In genomic region chr19:8721378-8721777, GRCm38 (mm10) we compare ENCODE assay signal across 10 mouse cellular contexts. TPM values are rescaled to one million over a fixed set of nuclear protein-coding genes. Genes with fewer than 3 reads are reported as not detected.
A peak's percentile ranks its signal among the peaks of the same experiment; 100 is the strongest.
DNase-seq lines count a peak whose midpoint lies in the region; ATAC-seq and TF ChIP-seq lines count a peak whose summit lies in the region.
"Had no signal": no experiment of that assay in that cellular context is flagged by ENCODE, and none has a peak within 500 bp of the region (broad histone marks: within the 10 kb centered on the region; RNA-seq: fewer than 3 reads in every experiment).

No protein-coding gene starts in this region.

- no peak for DNase-seq in kidney, postnatal 36 days
- DNase-seq in midbrain, postnatal 0 days (ENCODE audit: low spot score) = no peak
- DNase-seq in right cerebral cortex, postnatal 10 days (ENCODE audit: low spot score in 2 of 2) = no peak
- DNase-seq in layer of hippocampus, adult 9-10 months (ENCODE audit: low spot score) = no peak
- DNase-seq: thymus, postnatal 25 days had no signal

- no peak overlapping the region for H3K4me2 ChIP-seq in kidney, embryonic 16.5 days (replicated peaks; ENCODE audit: low read depth, low read length)
- peak overlapping the region; percentile 61 for H3K4me2 ChIP-seq in hindbrain, embryonic 15.5 days
- H3K4me2 ChIP-seq in midbrain, postnatal 0 days (ENCODE audit: low read depth, low read length, poor library complexity, severe bottlenecking) = peak overlapping the region; percentile 62

- TF ChIP-seq POLR2A in bone marrow macrophage, adult 2 months (IDR thresholded peaks at IDR 0.05; ENCODE audit: borderline replicate concordance, low read depth, low read length) = no peak

- peaks cover 21% of the 10 kb centered on the region for H3K36me3 ChIP-seq in kidney, embryonic 16.5 days (ENCODE audit: insufficient read depth, low read length)
- peaks cover 20% of the 10 kb centered on the region for H3K36me3 ChIP-seq in hindbrain, embryonic 15.5 days
- H3K36me3 ChIP-seq in midbrain, postnatal 0 days (ENCODE audit: insufficient read depth, low read length) = peaks cover 9% of the 10 kb centered on the region; the same call in 1 of the 2 replicates

- H3K4me1 ChIP-seq in kidney, embryonic 16.5 days (ENCODE audit: insufficient read depth, low read length) = peaks cover 28% of the 10 kb centered on the region
- peaks cover 9% of the 10 kb centered on the region for H3K4me1 ChIP-seq in bone marrow macrophage, adult 2 months (ENCODE audit: control insufficient read depth, insufficient read depth, low read length)
- peaks cover 36% of the 10 kb centered on the region for H3K4me1 ChIP-seq in hindbrain, embryonic 15.5 days (replicated peaks)
- H3K4me1 ChIP-seq in midbrain, postnatal 0 days (ENCODE audit: insufficient read depth, low read length) = peaks cover 10% of the 10 kb centered on the region; the same call in 1 of the 2 replicates

- H3K9me3 ChIP-seq in kidney, embryonic 16.5 days (ENCODE audit: low read length) = no peaks in the 10 kb centered on the region
- no peaks in the 10 kb centered on the region for H3K9me3 ChIP-seq in hindbrain, embryonic 15.5 days
- H3K9me3 ChIP-seq in midbrain, postnatal 0 days (ENCODE audit: low read length) = no peaks in the 10 kb centered on the region

- WGBS in kidney, embryonic 16.5 days = 71% methylated on average over 1 of the region's 1 CpGs
- WGBS in hindbrain, embryonic 15.5 days = 71% methylated on average over 1 of the region's 1 CpGs
- 78% methylated on average over 1 of the region's 1 CpGs for WGBS in midbrain, postnatal 0 days

- H3K27me3 ChIP-seq in kidney, embryonic 16.5 days (ENCODE audit: insufficient read depth, low read length) = no peaks in the 10 kb centered on the region
- no peaks in the 10 kb centered on the region for H3K27me3 ChIP-seq in hindbrain, embryonic 15.5 days
- H3K27me3 ChIP-seq in midbrain, postnatal 0 days (ENCODE audit: insufficient read depth, low read length) = no peaks in the 10 kb centered on the region

- H3K9ac ChIP-seq in kidney, embryonic 16.5 days (replicated peaks; ENCODE audit: low read length) = peak overlapping the region; percentile 85; the same call in 1 of the 2 replicates
- H3K9ac ChIP-seq in hindbrain, embryonic 15.5 days = no peak overlapping the region
- no peak overlapping the region; the same call in 1 of the 2 replicates for H3K9ac ChIP-seq in midbrain, postnatal 0 days (replicated peaks; ENCODE audit: low read length, poor library complexity, severe bottlenecking)

- ATAC-seq in kidney, embryonic 16.5 days (ENCODE audit: low FRiP score, low TSS enrichment) = no peak
- no peak for ATAC-seq in hindbrain, embryonic 15.5 days (ENCODE audit: low FRiP score, low read depth)
- no peak for ATAC-seq in midbrain, postnatal 0 days (ENCODE audit: low FRiP score)

- H3K27ac ChIP-seq in kidney, embryonic 16.5 days (ENCODE audit: low read length) = no peak overlapping the region
- H3K27ac ChIP-seq in bone marrow macrophage, adult 2 months (ENCODE audit: insufficient read depth, low read depth, low read length) = peak overlapping the region; percentile 24; the same call in 1 of the 2 replicates
- no peak overlapping the region for H3K27ac ChIP-seq in hindbrain, embryonic 15.5 days (replicated peaks)
- no peak overlapping the region for H3K27ac ChIP-seq in midbrain, postnatal 0 days (ENCODE audit: low read depth, low read length)

- TF ChIP-seq CTCF in bone marrow macrophage, adult 2 months (IDR thresholded peaks at IDR 0.05; ENCODE audit: low read depth, low read length) = no peak
- TF ChIP-seq CTCF in midbrain, postnatal 0 days (IDR thresholded peaks at IDR 0.05) = no peak

- H3K4me3 ChIP-seq in kidney, embryonic 16.5 days (ENCODE audit: low read length) = no peak overlapping the region
- no peak overlapping the region for H3K4me3 ChIP-seq in bone marrow macrophage, adult 2 months (ENCODE audit: insufficient read depth, low read length)
- H3K4me3 ChIP-seq in hindbrain, embryonic 15.5 days = peak overlapping the region; percentile 71
- peak overlapping the region; percentile 69 for H3K4me3 ChIP-seq in midbrain, postnatal 0 days (ENCODE audit: low read depth, low read length)

RNA-seq across cellular contexts. Expression of gene Slc3a2, which starts 1.8 kb away (rescaled TPM):
- polyA plus RNA-seq in kidney, embryonic 16.5 days (2015; fragmentation: Nextera tagmentation; extraction: Ambion mirVana) = 141 and 146 TPM in 2 replicates
- 160 and 172 TPM in 2 replicates for polyA plus RNA-seq in bone marrow macrophage, adult 2 months (2012; ENCODE audit: insufficient read depth, insufficient read length, missing spikeins)
- polyA plus RNA-seq in hindbrain, embryonic 15.5 days (2015; fragmentation: Nextera tagmentation; extraction: Ambion mirVana) = 170 and 175 TPM in 2 replicates
- 111 and 133 TPM in 2 replicates for total RNA-seq in midbrain, postnatal 0 days (2014; rRNA removed)
- 212 and 223 TPM in 2 replicates for polyA plus RNA-seq in midbrain, postnatal 0 days (2015; fragmentation: Nextera tagmentation; extraction: Ambion mirVana)

RNA-seq across cellular contexts. Expression of gene Wdr74, which starts 14.2 kb away (rescaled TPM):
- polyA plus RNA-seq in kidney, embryonic 16.5 days (2015; fragmentation: Nextera tagmentation; extraction: Ambion mirVana) = 101 and 108 TPM in 2 replicates
- polyA plus RNA-seq in bone marrow macrophage, adult 2 months (2012; ENCODE audit: insufficient read depth, insufficient read length, missing spikeins) = 22.2 and 25.8 TPM in 2 replicates
- polyA plus RNA-seq in hindbrain, embryonic 15.5 days (2015; fragmentation: Nextera tagmentation; extraction: Ambion mirVana) = 91.9 and 96.1 TPM in 2 replicates
- 50.9 and 65.7 TPM in 2 replicates for total RNA-seq in midbrain, postnatal 0 days (2014; rRNA removed)
- polyA plus RNA-seq in midbrain, postnatal 0 days (2015; fragmentation: Nextera tagmentation; extraction: Ambion mirVana) = 85.9 and 88.2 TPM in 2 replicates

RNA-seq across cellular contexts. Expression of gene 1700092M07Rik, which starts 19.1 kb away (rescaled TPM):
- 1.9 and 2.0 TPM in 2 replicates for polyA plus RNA-seq in kidney, embryonic 16.5 days (2015; fragmentation: Nextera tagmentation; extraction: Ambion mirVana)
- not detected in 2 replicates for polyA plus RNA-seq in bone marrow macrophage, adult 2 months (2012; ENCODE audit: insufficient read depth, insufficient read length, missing spikeins)
- polyA plus RNA-seq in hindbrain, embryonic 15.5 days (2015; fragmentation: Nextera tagmentation; extraction: Ambion mirVana) = 1.3 and 1.7 TPM in 2 replicates
- not detected in 2 replicates for total RNA-seq in midbrain, postnatal 0 days (2014; rRNA removed)
- polyA plus RNA-seq in midbrain, postnatal 0 days (2015; fragmentation: Nextera tagmentation; extraction: Ambion mirVana) = 0.64 TPM in 1 of 2 replicates, not detected in the other
- total RNA-seq: heart, postnatal 25 days; monocyte, adult 5-6 weeks had no signal

RNA-seq across cellular contexts. Expression of gene Stx5a, which starts 19.8 kb away (rescaled TPM):
- polyA plus RNA-seq in kidney, embryonic 16.5 days (2015; fragmentation: Nextera tagmentation; extraction: Ambion mirVana) = 150 and 154 TPM in 2 replicates
- polyA plus RNA-seq in bone marrow macrophage, adult 2 months (2012; ENCODE audit: insufficient read depth, insufficient read length, missing spikeins) = 84.2 and 100 TPM in 2 replicates
- polyA plus RNA-seq in hindbrain, embryonic 15.5 days (2015; fragmentation: Nextera tagmentation; extraction: Ambion mirVana) = 113 and 122 TPM in 2 replicates
- total RNA-seq in midbrain, postnatal 0 days (2014; rRNA removed) = 112 and 147 TPM in 2 replicates
- 104 and 106 TPM in 2 replicates for polyA plus RNA-seq in midbrain, postnatal 0 days (2015; fragmentation: Nextera tagmentation; extraction: Ambion mirVana)

RNA-seq across cellular contexts. Expression of gene Nxf1, which starts 35.5 kb away (rescaled TPM):
- polyA plus RNA-seq in kidney, embryonic 16.5 days (2015; fragmentation: Nextera tagmentation; extraction: Ambion mirVana) = 213 and 218 TPM in 2 replicates
- polyA plus RNA-seq in bone marrow macrophage, adult 2 months (2012; ENCODE audit: insufficient read depth, insufficient read length, missing spikeins) = 142 and 162 TPM in 2 replicates
- polyA plus RNA-seq in hindbrain, embryonic 15.5 days (2015; fragmentation: Nextera tagmentation; extraction: Ambion mirVana) = 142 and 145 TPM in 2 replicates
- 67.4 and 75.6 TPM in 2 replicates for total RNA-seq in midbrain, postnatal 0 days (2014; rRNA removed)
- polyA plus RNA-seq in midbrain, postnatal 0 days (2015; fragmentation: Nextera tagmentation; extraction: Ambion mirVana) = 90.0 and 92.8 TPM in 2 replicates

Comparison
In these comparisons a context has a peak if more than half of its experiments do, and no peak if none do; other contexts are left out.
1. H3K4me3 ChIP-seq: peak in hindbrain, embryonic 15.5 days (single experiment) and midbrain, postnatal 0 days (single experiment); none in kidney, embryonic 16.5 days (single experiment) and bone marrow macrophage, adult 2 months (single experiment).